Mouse (Mus musculus): ENCODE measurements around the gene St8sia2.

DNA sequence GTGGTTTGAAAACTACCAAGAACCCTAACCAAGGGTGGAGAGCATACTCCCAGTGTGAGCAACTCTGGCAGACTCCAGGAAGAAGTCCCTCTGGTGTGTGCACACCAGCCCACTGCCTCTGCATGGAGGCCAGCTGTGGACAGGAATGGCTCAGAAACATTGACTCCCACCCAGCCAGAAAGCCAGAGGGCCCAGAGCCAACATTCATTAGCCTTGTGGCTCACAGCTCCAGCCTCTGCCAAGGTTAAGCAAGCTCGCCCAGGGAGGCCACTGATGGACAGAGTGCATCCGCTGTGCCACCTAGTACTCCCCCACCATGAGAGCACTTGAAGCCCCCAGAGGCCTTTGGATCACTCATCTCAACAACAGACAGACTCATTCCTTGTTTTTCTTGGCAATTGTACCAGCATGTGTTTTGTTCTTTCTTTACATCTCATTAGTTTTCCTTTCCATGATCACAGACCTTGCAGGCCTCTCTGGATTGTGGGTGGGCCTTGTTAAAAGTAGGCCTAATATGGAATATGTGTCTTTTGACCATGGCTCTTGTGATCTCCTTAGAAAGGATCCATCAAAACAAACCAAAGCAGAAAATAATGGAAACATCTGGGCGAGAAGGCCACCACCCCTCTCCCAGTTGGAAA is 46.9 kb upstream of the St8sia2 start:
- TF ChIP-seq CTCF (IDR thresholded peaks at IDR 0.05): no peak
- TF ChIP-seq EP300 (IDR thresholded peaks at IDR 0.05; ENCODE audit: insufficient read depth, low read depth, low read length): no peak
